ENCODE assay signal across 10 mouse cellular contexts in genomic region chr3:107506531-107506930, GRCm38 (mm10). TPM values are rescaled to one million over a fixed set of nuclear protein-coding genes. Genes with fewer than 3 reads are reported as not detected.
DNase-seq lines count a peak whose midpoint lies in the region; ATAC-seq and TF ChIP-seq lines count a peak whose summit lies in the region.
"Had no signal": no experiment of that assay in that cellular context is flagged by ENCODE, and none has a peak within 500 bp of the region (broad histone marks: within the 10 kb centered on the region; RNA-seq: fewer than 3 reads in every experiment).

No protein-coding gene starts in this region.

- 0 out of 2 replicates have a peak overlapping the region, but pooled peaks have one; percentile 30 for H3K27ac ChIP-seq in hindbrain, embryonic 10.5 days
- no peak overlapping the region for H3K27ac ChIP-seq in hindbrain, embryonic 14.5 days
- H3K27ac ChIP-seq in cortical plate, adult 2 months (ENCODE audit: insufficient read depth, low read length): peak overlapping the region; percentile 55
- peak overlapping the region; percentile 86 for H3K27ac ChIP-seq in forebrain, embryonic 12.5 days
- peak overlapping the region; percentile 55 for H3K27ac ChIP-seq in kidney, embryonic 16.5 days (ENCODE audit: low read length)
- H3K27ac ChIP-seq: liver, embryonic 12.5 days had no signal

- no peaks in the 10 kb centered on the region for H3K9me3 ChIP-seq in hindbrain, embryonic 10.5 days
- H3K9me3 ChIP-seq in hindbrain, embryonic 14.5 days (ENCODE audit: control insufficient read depth, low read length): no peaks in the 10 kb centered on the region
- no peaks in the 10 kb centered on the region for H3K9me3 ChIP-seq in forebrain, embryonic 12.5 days
- H3K9me3 ChIP-seq in kidney, embryonic 16.5 days (ENCODE audit: low read length): no peaks in the 10 kb centered on the region
- H3K9me3 ChIP-seq: liver, embryonic 12.5 days had no signal

- H3K4me3 ChIP-seq in hindbrain, embryonic 10.5 days: no peak overlapping the region
- H3K4me3 ChIP-seq in hindbrain, embryonic 14.5 days (replicated peaks; ENCODE audit: low read length): no peak overlapping the region
- no peak overlapping the region for H3K4me3 ChIP-seq in cortical plate, adult 2 months (ENCODE audit: insufficient read depth, low read length)
- no peak overlapping the region for H3K4me3 ChIP-seq in forebrain, embryonic 12.5 days (replicated peaks)
- no peak overlapping the region for H3K4me3 ChIP-seq in kidney, embryonic 16.5 days (ENCODE audit: low read length)
- H3K4me3 ChIP-seq: liver, embryonic 12.5 days had no signal

- no peaks in the 10 kb centered on the region for H3K36me3 ChIP-seq in hindbrain, embryonic 10.5 days
- no peaks in the 10 kb centered on the region for H3K36me3 ChIP-seq in hindbrain, embryonic 14.5 days (replicated peaks; ENCODE audit: control insufficient read depth, insufficient read depth)
- H3K36me3 ChIP-seq in forebrain, embryonic 12.5 days (replicated peaks): no peaks in the 10 kb centered on the region
- no peaks in the 10 kb centered on the region for H3K36me3 ChIP-seq in kidney, embryonic 16.5 days (ENCODE audit: insufficient read depth, low read length)
- H3K36me3 ChIP-seq: liver, embryonic 12.5 days had no signal

- no peak for TF ChIP-seq CTCF in cortical plate, adult 2 months (IDR thresholded peaks at IDR 0.05; ENCODE audit: extremely low read depth, insufficient read depth, low read length)

- no peak overlapping the region for H3K9ac ChIP-seq in hindbrain, embryonic 14.5 days
- no peak overlapping the region for H3K9ac ChIP-seq in forebrain, embryonic 12.5 days
- H3K9ac ChIP-seq in kidney, embryonic 16.5 days (replicated peaks; ENCODE audit: low read length): no peak overlapping the region
- H3K9ac ChIP-seq: liver, embryonic 12.5 days had no signal

- 76% methylated on average over 4 of the region's 4 CpGs for WGBS in hindbrain, embryonic 10.5 days
- 69% methylated on average over 4 of the region's 4 CpGs for WGBS in hindbrain, embryonic 14.5 days
- WGBS in forebrain, embryonic 12.5 days: 60% methylated on average over 4 of the region's 4 CpGs
- 30% methylated on average over 4 of the region's 4 CpGs for WGBS in kidney, embryonic 16.5 days

- no peak for DNase-seq in hindbrain, embryonic 10.5 days (ENCODE audit: low spot score)
- DNase-seq in hindbrain, embryonic 14.5 days (ENCODE audit: low spot score): no peak
- no peak for DNase-seq in spleen, adult 18-20 months
- DNase-seq: adrenal gland, postnatal 14 days had no signal

- H3K27me3 ChIP-seq in hindbrain, embryonic 10.5 days (ENCODE audit: insufficient read depth, poor library complexity, severe bottlenecking): peaks cover 20% of the 10 kb centered on the region
- H3K27me3 ChIP-seq in hindbrain, embryonic 14.5 days (ENCODE audit: control insufficient read depth, insufficient read depth, low read length): no peaks in the 10 kb centered on the region
- no peaks in the 10 kb centered on the region for H3K27me3 ChIP-seq in forebrain, embryonic 12.5 days
- H3K27me3 ChIP-seq in kidney, embryonic 16.5 days (ENCODE audit: insufficient read depth, low read length): peaks cover 3% of the 10 kb centered on the region; the same call in 1 of the 2 replicates
- H3K27me3 ChIP-seq: liver, embryonic 12.5 days had no signal

- no peak for TF ChIP-seq POLR2A in cortical plate, adult 2 months (IDR thresholded peaks at IDR 0.05; ENCODE audit: extremely low read depth, insufficient read depth, low read length)

- H3K4me1 ChIP-seq in hindbrain, embryonic 10.5 days (replicated peaks): peaks cover 21% of the 10 kb centered on the region
- peaks cover 31% of the 10 kb centered on the region for H3K4me1 ChIP-seq in hindbrain, embryonic 14.5 days (replicated peaks; ENCODE audit: control insufficient read depth, insufficient read depth, low read length)
- peaks cover 31% of the 10 kb centered on the region for H3K4me1 ChIP-seq in cortical plate, adult 2 months (ENCODE audit: control insufficient read depth, insufficient read depth, low read length)
- H3K4me1 ChIP-seq in forebrain, embryonic 12.5 days: peaks cover 35% of the 10 kb centered on the region
- H3K4me1 ChIP-seq in kidney, embryonic 16.5 days (ENCODE audit: insufficient read depth, low read length): peaks cover 24% of the 10 kb centered on the region
- H3K4me1 ChIP-seq: liver, embryonic 12.5 days had no signal

- no peak for ATAC-seq in hindbrain, embryonic 14.5 days (ENCODE audit: low FRiP score)
- ATAC-seq in forebrain, embryonic 12.5 days (ENCODE audit: low FRiP score): no peak
- ATAC-seq in kidney, embryonic 16.5 days (ENCODE audit: low FRiP score, low TSS enrichment): peak; percentile 21; the same call in 1 of the 2 replicates
- no peak for ATAC-seq in inflammation-experienced regulatory T-cells, adult 6 months
- ATAC-seq: liver, embryonic 12.5 days had no signal

- no peak overlapping the region for H3K4me2 ChIP-seq in hindbrain, embryonic 14.5 days (replicated peaks)
- peak overlapping the region; percentile 17; the same call in 1 of the 2 replicates for H3K4me2 ChIP-seq in forebrain, embryonic 12.5 days
- no peak overlapping the region for H3K4me2 ChIP-seq in kidney, embryonic 16.5 days (replicated peaks; ENCODE audit: low read depth, low read length)
- H3K4me2 ChIP-seq: liver, embryonic 12.5 days had no signal

RNA-seq across cellular contexts. Expression of gene Slc6a17, which starts 11.3 kb away (rescaled TPM):
- polyA plus RNA-seq in hindbrain, embryonic 10.5 days (2016; fragmentation: Nextera tagmentation; extraction: Ambion mirVana): 2.7 and 3.2 TPM in 2 replicates
- polyA plus RNA-seq in hindbrain, embryonic 14.5 days (2014; fragmentation: Nextera tagmentation; extraction: Ambion mirVana): 15.5 and 18.8 TPM in 2 replicates
- polyA plus RNA-seq in cortical plate, adult 2 months (2012; rRNA removed): 238 and 251 TPM in 2 replicates
- polyA plus RNA-seq in forebrain, embryonic 12.5 days (2016; fragmentation: Nextera tagmentation; extraction: Ambion mirVana): 5.7 and 8.3 TPM in 2 replicates
- 2.8 and 3.8 TPM in 2 replicates for polyA plus RNA-seq in kidney, embryonic 16.5 days (2015; fragmentation: Nextera tagmentation; extraction: Ambion mirVana)
- polyA plus RNA-seq in inflammation-experienced regulatory T-cells, adult 6 months (2017; shearing (Covaris generic)): not detected

RNA-seq across cellular contexts. Expression of gene Kcnc4, which starts 47.2 kb away (rescaled TPM):
- polyA plus RNA-seq in hindbrain, embryonic 10.5 days (2016; fragmentation: Nextera tagmentation; extraction: Ambion mirVana): 0.09 and 0.17 TPM in 2 replicates
- polyA plus RNA-seq in hindbrain, embryonic 14.5 days (2014; fragmentation: Nextera tagmentation; extraction: Ambion mirVana): 7.9 and 11.8 TPM in 2 replicates
- 72.7 and 76.2 TPM in 2 replicates for polyA plus RNA-seq in cortical plate, adult 2 months (2012; rRNA removed)
- 0.32 and 0.47 TPM in 2 replicates for polyA plus RNA-seq in forebrain, embryonic 12.5 days (2016; fragmentation: Nextera tagmentation; extraction: Ambion mirVana)
- 0.15 and 0.24 TPM in 2 replicates for polyA plus RNA-seq in kidney, embryonic 16.5 days (2015; fragmentation: Nextera tagmentation; extraction: Ambion mirVana)
- not detected for polyA plus RNA-seq in inflammation-experienced regulatory T-cells, adult 6 months (2017; shearing (Covaris generic))
- polyA plus RNA-seq: liver, embryonic 12.5 days had no signal

RNA-seq across cellular contexts. Expression of gene Ubl4b, which starts 48.3 kb away (rescaled TPM):
- not detected in 2 replicates for polyA plus RNA-seq in hindbrain, embryonic 10.5 days (2016; fragmentation: Nextera tagmentation; extraction: Ambion mirVana)
- polyA plus RNA-seq in hindbrain, embryonic 14.5 days (2014; fragmentation: Nextera tagmentation; extraction: Ambion mirVana): not detected in 2 replicates
- 0.08 TPM in 1 of 2 replicates, not detected in the other for polyA plus RNA-seq in cortical plate, adult 2 months (2012; rRNA removed)
- polyA plus RNA-seq in forebrain, embryonic 12.5 days (2016; fragmentation: Nextera tagmentation; extraction: Ambion mirVana): 0.19 and 0.27 TPM in 2 replicates
- not detected in 2 replicates for polyA plus RNA-seq in kidney, embryonic 16.5 days (2015; fragmentation: Nextera tagmentation; extraction: Ambion mirVana)
- not detected for polyA plus RNA-seq in inflammation-experienced regulatory T-cells, adult 6 months (2017; shearing (Covaris generic))
- polyA plus RNA-seq: liver, embryonic 12.5 days; small intestine, adult 2 months had no signal

Comparison
In these comparisons a context has a peak if more than half of its experiments do, and no peak if none do; other contexts are left out.
1. RNA of gene Slc6a17, which starts 11.3 kb away (polyA plus RNA-seq): 238 to 251 TPM in cortical plate, adult 2 months; 15.5 to 18.8 TPM in hindbrain, embryonic 14.5 days, 5.7 to 8.3 TPM in forebrain, embryonic 12.5 days, 2.8 to 3.8 TPM in kidney, embryonic 16.5 days, 2.7 to 3.2 TPM in hindbrain, embryonic 10.5 days and not detected in inflammation-experienced regulatory T-cells, adult 6 months; every median in the first group is over 10 times any median in the second.